Mouse (Mus musculus) splenic B cell, adult 2 months (primary cell): ENCODE data around the gene Radil.

Experiments
- DNase-seq: peaks from one replicate; pipeline ENCODE4 v3.0.0-alpha.2; 2011; ENCODE audit warnings: low read depth, low spot score
- H3K27me3 ChIP-seq: 2 replicates; pipeline ENCODE4 v1.6.1; 2012; ENCODE audit warnings: mild to moderate bottlenecking, low read length, moderate library complexity, mixed read lengths; ENCODE audit not compliant: control insufficient read depth, poor library complexity, insufficient read depth, severe bottlenecking
- H3K36me3 ChIP-seq: 2 replicates; pipeline ENCODE4 v1.6.1; 2012; ENCODE audit warnings: mild to moderate bottlenecking, low read length, moderate library complexity, mixed read lengths; ENCODE audit not compliant: control insufficient read depth, poor library complexity, insufficient read depth, severe bottlenecking

Gene Radil

DNA sequence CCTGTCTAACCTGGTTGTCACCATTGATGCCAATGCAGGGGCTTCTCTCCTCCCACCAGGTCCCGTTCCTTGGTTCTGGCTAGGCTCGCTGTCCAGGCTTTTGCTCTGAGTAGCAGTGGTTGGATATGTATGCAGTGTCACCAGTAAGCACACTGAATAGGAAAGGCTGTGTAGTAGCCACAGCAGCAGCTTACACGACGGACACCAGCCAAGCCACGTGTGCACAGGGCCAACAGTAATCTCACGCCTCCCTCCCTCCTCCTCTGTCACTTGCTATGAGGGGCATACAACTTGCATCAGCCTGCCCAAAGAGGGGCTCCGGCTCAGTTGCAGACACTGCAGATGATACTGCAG, 40.9 kb downstream of the Radil start:
- Histone ChIP-seq H3K27me3 (no peaks in the 10 kb centered on the region), H3K36me3 (no peaks in the 10 kb centered on the region)
- no peak for DNase-seq

DNA sequence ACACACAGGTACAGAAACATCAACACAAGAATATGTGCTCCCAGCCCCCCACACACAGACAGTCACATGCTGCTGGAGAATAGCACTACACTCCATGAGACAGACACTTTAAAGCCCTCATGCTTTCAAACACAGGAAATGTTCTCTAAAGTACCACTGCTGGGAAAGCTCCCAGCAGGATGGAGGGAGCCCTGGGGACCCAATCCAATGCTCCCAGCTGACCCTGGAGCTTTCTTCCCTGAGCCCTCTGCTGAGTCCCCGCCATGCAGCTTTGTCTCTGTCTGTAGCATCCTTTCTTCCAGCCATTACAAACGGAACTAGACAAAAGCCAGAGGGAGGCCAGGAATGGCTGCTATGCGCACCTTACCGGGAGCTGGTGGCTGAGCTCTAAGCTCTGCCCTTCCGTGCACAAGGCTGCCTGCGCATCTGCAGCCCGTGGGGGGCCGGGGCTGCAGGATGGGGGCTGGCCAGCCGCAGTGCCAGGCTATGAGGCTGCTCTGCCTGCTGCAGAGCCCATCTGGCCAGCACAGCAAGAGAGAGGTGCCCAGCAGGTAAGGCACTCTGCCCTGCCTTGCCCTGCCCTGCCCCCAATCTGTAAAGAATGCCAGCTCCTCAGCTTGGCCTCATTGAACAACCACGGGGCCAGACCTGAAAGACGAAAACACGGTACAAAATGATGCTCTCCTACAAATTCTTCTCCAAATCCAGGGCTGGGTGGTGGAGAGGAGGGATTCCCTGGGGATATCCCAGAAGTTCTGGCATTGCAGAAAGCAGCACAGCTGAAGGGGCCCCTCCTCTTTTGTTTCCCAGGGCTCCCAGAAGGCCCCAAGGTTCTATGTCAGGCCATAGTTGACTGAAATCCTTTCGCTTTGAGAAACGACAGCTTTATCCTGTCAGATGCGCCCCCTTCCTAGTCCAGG, 41.5 kb downstream of the Radil start:
- Histone ChIP-seq H3K36me3 (no peaks in the 10 kb centered on the region), H3K27me3 (no peaks in the 10 kb centered on the region)
- DNase-seq: no peak

DNA sequence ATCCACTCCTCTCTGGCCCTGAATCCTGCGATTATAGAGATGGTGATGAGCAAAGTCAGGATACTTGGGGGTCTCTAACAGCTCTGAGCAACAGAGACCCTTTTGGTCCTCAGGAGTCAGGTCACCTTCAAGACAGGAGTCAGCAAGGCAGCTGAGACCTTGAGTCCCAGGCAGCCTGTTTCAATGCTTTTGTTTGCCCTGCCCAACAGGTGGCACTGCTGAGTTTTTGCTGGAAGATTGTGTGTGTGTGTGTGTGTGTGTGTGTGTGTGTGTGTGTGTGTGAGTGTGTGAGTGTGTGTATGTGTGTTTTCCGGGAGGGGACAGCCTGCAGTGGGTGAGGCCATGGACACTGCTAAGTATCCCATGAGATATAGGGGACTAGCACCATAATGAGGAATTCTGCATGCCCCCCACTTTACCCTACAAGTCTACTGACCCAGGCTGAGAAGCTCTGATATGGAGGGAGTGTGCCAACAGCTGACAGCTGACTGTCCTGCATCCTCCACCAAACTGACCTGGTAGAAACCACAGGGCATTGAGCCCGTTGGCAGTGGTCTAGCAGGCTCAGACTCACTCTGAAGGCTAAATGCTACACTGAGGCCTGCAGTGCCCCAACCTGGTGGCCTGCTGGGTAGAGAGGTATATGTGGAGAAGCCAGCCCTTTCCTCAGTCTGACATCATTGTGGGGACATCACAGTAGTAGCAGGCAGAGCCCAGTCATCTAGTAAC, 45.0 kb downstream of the Radil start:
- Histone ChIP-seq H3K36me3 (no peaks in the 10 kb centered on the region), H3K27me3 (no peaks in the 10 kb centered on the region)
- DNase-seq: peak; percentile 6

DNA sequence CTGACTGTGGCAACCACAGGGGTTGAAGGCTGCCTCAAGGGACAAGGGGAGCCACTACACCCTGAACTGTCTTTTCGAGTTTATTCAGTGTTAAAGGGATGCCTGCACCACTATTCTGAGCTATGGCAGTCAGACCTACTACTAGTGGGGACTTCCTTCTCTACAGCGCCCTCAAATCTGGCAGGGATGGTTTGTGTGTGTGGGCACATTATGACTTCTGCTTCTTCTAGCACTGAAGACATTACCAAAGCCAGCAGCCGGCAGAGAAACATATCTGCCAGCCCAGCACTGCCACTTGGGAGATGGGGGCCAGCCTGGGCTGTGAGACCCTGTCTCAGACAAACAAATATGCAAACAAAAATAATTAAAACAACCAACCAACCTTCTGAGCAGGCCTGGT, 46.7 kb downstream of the Radil start:
- Histone ChIP-seq H3K27me3 (no peaks in the 10 kb centered on the region), H3K36me3 (no peaks in the 10 kb centered on the region)
- DNase-seq: no peak

DNA sequence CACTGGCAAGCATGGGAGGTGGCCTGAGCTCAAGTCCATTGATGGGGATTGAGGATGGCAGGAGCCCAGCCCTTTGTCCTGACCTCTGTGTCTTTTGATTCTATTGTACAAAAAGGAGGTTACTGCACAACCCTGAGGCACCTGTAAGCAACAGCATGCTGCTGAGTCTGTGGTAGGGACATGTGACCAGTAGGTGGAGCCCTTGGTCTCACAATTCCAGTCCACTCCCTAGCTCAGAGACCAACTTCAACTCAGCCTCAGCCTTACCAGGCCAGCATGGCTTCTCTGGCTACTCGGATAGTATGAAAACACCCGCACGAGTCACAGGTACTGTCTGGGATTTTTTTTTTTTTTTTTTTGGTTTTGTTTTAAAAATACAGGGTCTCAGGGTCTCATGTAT, 48.5 kb downstream of the Radil start:
- DNase-seq: peak; percentile 75
- H3K27me3 ChIP-seq: no peaks in the 10 kb centered on the region
- H3K36me3 ChIP-seq: no peaks in the 10 kb centered on the region

GRCm38 (mm10) chr5:142500918-142501317, 50.0 kb downstream of the Radil start:
- no peaks in the 10 kb centered on the region for H3K27me3 ChIP-seq
- DNase-seq: no peak
- H3K36me3 ChIP-seq: no peaks in the 10 kb centered on the region

- H3K27me3 ChIP-seq: no peaks in the 10 kb centered on the region
- no peaks in the 10 kb centered on the region for H3K36me3 ChIP-seq
- peak; percentile 34 for DNase-seq
These were observed 51.9 kb downstream of the Radil start for GRCm38 (mm10) chr5:142498964-142499363.

- DNase-seq: no peak
- Histone ChIP-seq H3K36me3 (no peaks in the 10 kb centered on the region), H3K27me3 (no peaks in the 10 kb centered on the region)
These were observed 55.4 kb downstream of the Radil start for GRCm38 (mm10) chr5:142495321-142496096.

DNA sequence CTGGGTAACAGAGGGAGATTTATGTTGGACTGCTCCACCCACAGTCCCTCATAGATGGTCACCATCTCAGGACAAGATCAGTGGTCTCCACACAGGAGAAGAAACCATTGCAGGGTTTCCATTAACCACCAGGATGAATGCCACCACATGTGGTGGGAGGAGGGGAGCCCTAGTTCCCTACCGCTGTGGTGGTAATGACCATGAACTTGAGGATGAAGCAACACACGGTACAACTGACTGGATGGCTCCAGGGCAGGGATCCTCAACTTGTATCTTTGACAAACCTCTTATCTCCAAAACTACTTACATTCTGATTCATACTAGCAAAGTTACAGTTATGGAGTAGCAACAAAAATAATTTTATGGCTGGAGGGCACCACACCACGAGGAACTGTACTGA, 57.6 kb downstream of the Radil start:
- Histone ChIP-seq H3K36me3 (no peaks in the 10 kb centered on the region), H3K27me3 (no peaks in the 10 kb centered on the region)
- DNase-seq: no peak

- no peak for DNase-seq
- Histone ChIP-seq H3K27me3 (no peaks in the 10 kb centered on the region), H3K36me3 (no peaks in the 10 kb centered on the region)
These were observed 60.8 kb downstream of the Radil start for GRCm38 (mm10) chr5:142489955-142490707.

GRCm38 (mm10) chr5:142486654-142487053, 64.2 kb downstream of the Radil start:
- H3K27me3 ChIP-seq: no peaks in the 10 kb centered on the region
- H3K36me3 ChIP-seq: no peaks in the 10 kb centered on the region
- no peak for DNase-seq

- H3K27me3 ChIP-seq: no peaks in the 10 kb centered on the region
- no peak for DNase-seq
- no peaks in the 10 kb centered on the region for H3K36me3 ChIP-seq
These were observed 67.3 kb downstream of the Radil start for GRCm38 (mm10) chr5:142483581-142483980.

DNA sequence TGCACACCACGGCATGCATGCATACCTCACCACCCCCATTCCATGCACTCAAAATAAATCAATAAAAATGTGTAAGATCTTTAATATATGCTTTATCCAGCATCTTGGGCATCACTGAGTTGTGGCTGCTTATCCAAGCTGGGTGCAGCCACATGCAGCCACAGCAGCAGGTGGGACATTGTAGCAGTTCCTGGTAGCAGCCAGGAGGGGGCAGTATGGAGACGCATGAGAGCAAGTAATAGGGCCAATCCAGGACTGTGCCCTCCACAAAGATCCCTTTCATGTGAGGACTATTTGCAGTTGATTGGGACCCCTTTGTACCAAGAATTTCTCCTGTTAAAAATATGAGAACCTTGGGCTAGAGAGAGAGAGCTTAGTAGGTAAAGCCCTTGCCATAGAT, 68.4 kb downstream of the Radil start:
- DNase-seq: peak; percentile 77
- Histone ChIP-seq H3K36me3 (no peaks in the 10 kb centered on the region), H3K27me3 (no peaks in the 10 kb centered on the region)

GRCm38 (mm10) chr5:142478829-142479435, 72.0 kb downstream of the Radil start:
- Histone ChIP-seq H3K27me3 (no peaks in the 10 kb centered on the region), H3K36me3 (no peaks in the 10 kb centered on the region)
- DNase-seq: peak; percentile 79
